Comparison of ENCODE assay signal across 25 mouse cellular contexts in the genomic region with DNA sequence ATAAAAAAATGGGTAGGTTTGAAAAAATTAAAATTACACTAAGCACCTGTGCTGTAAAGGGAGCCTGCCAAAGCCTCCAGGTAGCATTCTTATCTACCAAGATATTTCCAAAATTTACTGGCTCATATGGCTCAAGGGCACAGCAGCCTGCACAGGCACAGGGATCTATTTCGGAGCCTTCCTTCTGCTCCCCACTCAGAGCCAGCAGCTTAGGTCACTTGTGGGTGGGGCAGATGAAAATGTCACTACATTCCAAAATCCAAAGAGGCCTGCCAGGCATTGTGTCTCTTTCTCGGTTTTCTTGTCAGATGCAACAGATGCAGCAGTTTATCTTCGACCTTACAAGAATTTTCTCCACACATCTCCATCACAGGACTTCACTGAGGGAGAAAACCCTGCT. TPM values are rescaled to one million over a fixed set of nuclear protein-coding genes. Genes with fewer than 3 reads are reported as not detected.
"Had no signal": no experiment of that assay in that cellular context is flagged by ENCODE, and none has a peak within 500 bp of the region (broad histone marks: within the 10 kb centered on the region; RNA-seq: fewer than 3 reads in every experiment).

No protein-coding gene starts in this region.

- DNase-seq: kidney, postnatal 14 days; kidney, postnatal 4 days; layer of hippocampus, adult 9-11 months; liver; lung, adult 18-20 months; lung, postnatal 10 days; lung, postnatal 36 days; midbrain, embryonic 14.5 days; thymus, adult 18-20 months; thymus, postnatal 36 days had no signal

- H3K4me3 ChIP-seq: limb, embryonic 10.5 days; limb, embryonic 13.5 days; liver, embryonic 12.5 days; liver, embryonic 15.5 days; lung, embryonic 15.5 days; megakaryocyte, embryonic 14.5 days; midbrain, embryonic 10.5 days had no signal

- H3K27me3 ChIP-seq: liver, embryonic 12.5 days; liver, embryonic 15.5 days; lung, embryonic 15.5 days had no signal

- H3K27ac ChIP-seq: limb, embryonic 10.5 days; limb, embryonic 13.5 days; liver, embryonic 12.5 days; liver, embryonic 15.5 days; lung, embryonic 15.5 days; midbrain, embryonic 10.5 days had no signal

- ATAC-seq: liver, embryonic 12.5 days had no signal

- H3K36me3 ChIP-seq: liver, embryonic 15.5 days had no signal

- H3K4me2 ChIP-seq: limb, embryonic 13.5 days; liver, embryonic 12.5 days; liver, embryonic 15.5 days; lung, embryonic 15.5 days had no signal

- H3K9ac ChIP-seq: limb, embryonic 13.5 days; liver, embryonic 12.5 days; liver, embryonic 15.5 days; lung, embryonic 15.5 days had no signal

- H3K9me3 ChIP-seq: limb, embryonic 10.5 days; limb, embryonic 13.5 days; liver, embryonic 12.5 days; liver, embryonic 15.5 days; lung, embryonic 15.5 days; midbrain, embryonic 10.5 days had no signal

- H3K4me1 ChIP-seq: limb, embryonic 13.5 days; liver, embryonic 12.5 days; liver, embryonic 15.5 days; lung, embryonic 15.5 days; midbrain, embryonic 10.5 days had no signal

RNA-seq across cellular contexts. Expression of a gene that starts 15.7 kb away (rescaled TPM):
- total RNA-seq: layer of hippocampus, adult 18-20 months; layer of hippocampus, postnatal 25 days; left cerebral cortex, adult 18-20 months; left cerebral cortex, postnatal 25 days; midbrain, postnatal 0 days had no signal
- polyA plus RNA-seq: liver, embryonic 15.5 days; lung, embryonic 15.5 days; midbrain, embryonic 14.5 days; midbrain, postnatal 0 days; neural tube, embryonic 14.5 days; testis, adult 2 months; urinary bladder, adult 2 months had no signal
